Mouse (Mus musculus) CH12.LX (cell line): ENCODE data around the gene Rbbp5. TPM values are rescaled to one million over a fixed set of nuclear protein-coding genes. Genes with fewer than 3 reads are reported as not detected.

Experiments
- DNase-seq: peaks from one replicate; pipeline ENCODE4 v3.0.0-alpha.2; 2013; ENCODE audit errors: extremely low read depth
- H3K27ac ChIP-seq: 2 replicates; pipeline ENCODE4 v1.5.1; 2012; ENCODE audit warnings: low read depth, mild to moderate bottlenecking, control low read depth, moderate library complexity; ENCODE audit not compliant: insufficient read depth
- H3K27me3 ChIP-seq: replicated peaks from 2 replicates; pipeline ENCODE3; 2012; ENCODE audit warnings: inconsistent platforms
- H3K36me3 ChIP-seq, 2 experiments: replicated peaks in 1 of 2; 2 replicates each; pipeline versions ENCODE3 to v1.6.1; 2012; ENCODE audit warnings: inconsistent platforms in 1 of 2, low read length in 1 of 2, mild to moderate bottlenecking in 1 of 2, mixed read lengths in 1 of 2, moderate library complexity in 1 of 2; ENCODE audit not compliant: control insufficient read depth in 1 of 2, insufficient read depth in 1 of 2
- H3K4me1 ChIP-seq, 2 experiments: 2 replicates each; pipeline ENCODE4 v1.6.1; 2012; ENCODE audit warnings: inconsistent platforms in 1 of 2, moderate library complexity in 1 of 2; ENCODE audit not compliant: insufficient read depth in 2 of 2, control insufficient read depth in 1 of 2
- H3K4me2 ChIP-seq: 2 replicates; pipeline ENCODE4 v1.6.1; 2012; ENCODE audit warnings: low read depth, mild to moderate bottlenecking, control low read depth; ENCODE audit not compliant: poor library complexity, insufficient read depth, severe bottlenecking
- H3K4me3 ChIP-seq, 3 experiments: fragments of 150-350 bp in 1 of 3; sonication (generic) in 1 of 3; replicated peaks in 1 of 3; 2 replicates each; pipeline versions ENCODE3 to v1.5.1; 2011 to 2012; ENCODE audit warnings: low read depth in 2 of 3, low read length in 2 of 3, mild to moderate bottlenecking in 2 of 3, moderate library complexity in 2 of 3, control low read depth in 1 of 3, improper control_type of control experiment in 1 of 3, inconsistent platforms in 1 of 3, mixed read lengths in 1 of 3; ENCODE audit not compliant: poor library complexity in 1 of 3
- H3K79me2 ChIP-seq: replicated peaks from 2 replicates; pipeline ENCODE4 v1.6.1; 2012; ENCODE audit warnings: mild to moderate bottlenecking, moderate library complexity; ENCODE audit not compliant: control insufficient read depth, poor library complexity, insufficient read depth, severe bottlenecking; ENCODE audit errors: extremely low read depth
- H3K9ac ChIP-seq: 2 replicates; pipeline ENCODE4 v1.6.1; 2012; ENCODE audit warnings: low read depth, mild to moderate bottlenecking, control low read depth, moderate library complexity; ENCODE audit not compliant: insufficient read depth
- H3K9me3 ChIP-seq: replicated peaks from 2 replicates; pipeline ENCODE3; 2012; ENCODE audit warnings: low read length, inconsistent platforms, mixed read lengths
- BHLHE40 ChIP-seq: IDR thresholded peaks from 2 replicates; pipeline ENCODE4 v1.6.1; 2011; ENCODE audit warnings: mild to moderate bottlenecking, low read depth, low read length, improper control_type of control experiment
- CHD1 ChIP-seq: IDR thresholded peaks from 2 replicates; pipeline ENCODE4 v1.6.1; 2012; ENCODE audit warnings: low read depth, low read length, improper control_type of control experiment, inconsistent platforms
- CHD2 ChIP-seq: IDR thresholded peaks from 2 replicates; pipeline ENCODE4 v1.6.1; 2011; ENCODE audit warnings: low read length, improper control_type of control experiment
- ELF1 ChIP-seq: IDR thresholded peaks from 2 replicates; pipeline ENCODE4 v1.6.1; 2014; ENCODE audit warnings: low read depth, mild to moderate bottlenecking, inconsistent platforms, low read length, improper control_type of control experiment
- GABPA ChIP-seq: IDR thresholded peaks from 2 replicates; pipeline ENCODE4 v1.6.1; 2012; ENCODE audit warnings: low read depth, low read length, improper control_type of control experiment, inconsistent platforms; ENCODE audit not compliant: insufficient replicate concordance
- HCFC1 ChIP-seq: IDR thresholded peaks from 2 replicates; pipeline ENCODE4 v1.6.1; 2012; ENCODE audit warnings: low read depth, mild to moderate bottlenecking, inconsistent platforms, low read length, improper control_type of control experiment
- IRF4 ChIP-seq: IDR thresholded peaks from 2 replicates; pipeline ENCODE4 v1.6.1; 2014; ENCODE audit warnings: low read depth, mild to moderate bottlenecking, inconsistent platforms, low read length, improper control_type of control experiment
- JUND ChIP-seq: conservative IDR thresholded peaks from 2 replicates; pipeline ENCODE4 v1.6.1; 2011; ENCODE audit warnings: low read depth, low read length, improper control_type of control experiment
- MAZ ChIP-seq: IDR thresholded peaks from 2 replicates; pipeline ENCODE4 v1.6.1; 2012; ENCODE audit warnings: low read depth, mild to moderate bottlenecking, inconsistent platforms, low read length, improper control_type of control experiment, moderate library complexity
- MEF2A ChIP-seq: IDR thresholded peaks from 2 replicates; pipeline ENCODE4 v1.6.1; 2014; ENCODE audit warnings: low read depth, mild to moderate bottlenecking, inconsistent platforms, low read length, improper control_type of control experiment, borderline replicate concordance
- MXI1 ChIP-seq: IDR thresholded peaks from 2 replicates; pipeline ENCODE4 v1.6.1; 2011; ENCODE audit warnings: mild to moderate bottlenecking, low read depth, low read length, improper control_type of control experiment
- MYC ChIP-seq: IDR thresholded peaks from 2 replicates; pipeline ENCODE4 v1.6.1; 2011; ENCODE audit warnings: low read depth, mild to moderate bottlenecking, improper control_type of control experiment, low read length
- NELFE ChIP-seq: IDR thresholded peaks from 2 replicates; pipeline ENCODE4 v1.6.1; 2011; ENCODE audit warnings: low read depth, low read length, improper control_type of control experiment
- NRF1 ChIP-seq: IDR thresholded peaks from 2 replicates; pipeline ENCODE4 v1.6.1; 2014; ENCODE audit warnings: low read depth, mild to moderate bottlenecking, inconsistent platforms, low read length, improper control_type of control experiment, moderate library complexity
- POLR2A ChIP-seq: IDR thresholded peaks from 2 replicates; pipeline ENCODE4 v1.6.1; 2011; ENCODE audit warnings: low read depth, mild to moderate bottlenecking, improper control_type of control experiment, low read length
- POLR2AphosphoS2 ChIP-seq: IDR thresholded peaks from 2 replicates; pipeline ENCODE4 v1.6.1; 2011; ENCODE audit warnings: low read depth, low read length, improper control_type of control experiment
- RAD21 ChIP-seq: IDR thresholded peaks from 2 replicates; pipeline ENCODE4 v1.6.1; 2011; ENCODE audit warnings: low read depth, mild to moderate bottlenecking, low read length, improper control_type of control experiment, moderate library complexity
- RCOR1 ChIP-seq: conservative IDR thresholded peaks from 2 replicates; pipeline ENCODE4 v1.6.1; 2012; ENCODE audit warnings: low read depth, mild to moderate bottlenecking, inconsistent platforms, low read length, improper control_type of control experiment
- SIN3A ChIP-seq: IDR thresholded peaks from 2 replicates; pipeline ENCODE4 v1.6.1; 2012; ENCODE audit warnings: low read length, improper control_type of control experiment, inconsistent platforms
- SMC3 ChIP-seq: IDR thresholded peaks from 2 replicates; pipeline ENCODE4 v1.6.1; 2011; ENCODE audit warnings: low read depth, low read length, improper control_type of control experiment
- TBP ChIP-seq: conservative IDR thresholded peaks from 2 replicates; pipeline ENCODE4 v1.6.1; 2011; ENCODE audit warnings: low read depth, low read length, improper control_type of control experiment
- TCF12 ChIP-seq: IDR thresholded peaks from 2 replicates; pipeline ENCODE4 v1.6.1; 2014; ENCODE audit warnings: low read depth, mild to moderate bottlenecking, inconsistent platforms, low read length, improper control_type of control experiment
- USF1 ChIP-seq: IDR thresholded peaks from 2 replicates; pipeline ENCODE4 v1.6.1; 2014; ENCODE audit warnings: low read depth, mild to moderate bottlenecking, inconsistent platforms, low read length, improper control_type of control experiment
- USF2 ChIP-seq: conservative IDR thresholded peaks from 2 replicates; pipeline ENCODE4 v1.6.1; 2011; ENCODE audit warnings: low read depth, low read length, improper control_type of control experiment
- ZKSCAN1 ChIP-seq: IDR thresholded peaks from 2 replicates; pipeline ENCODE4 v1.6.1; 2012; ENCODE audit warnings: low read depth, inconsistent platforms, low read length, improper control_type of control experiment, borderline replicate concordance
- ZMIZ1 ChIP-seq: IDR thresholded peaks from 2 replicates; pipeline ENCODE4 v1.6.1; 2012; ENCODE audit warnings: low read depth, mild to moderate bottlenecking, inconsistent platforms, low read length, improper control_type of control experiment
- ZNF384 ChIP-seq: IDR thresholded peaks from 2 replicates; pipeline ENCODE4 v1.6.1; 2012; ENCODE audit warnings: low read depth, low read length, improper control_type of control experiment, inconsistent platforms
- dilution Hi-C: fragments of 300-500 bp; cut with MboI; formaldehyde crosslinking; loops from 2 replicates; pipeline ENCODE4 v1.14.3; 2020; ENCODE audit warnings: low sequenced_read_pairs; ENCODE audit not compliant: extremely low pct_unique_long_range_greater_than_20kb, extremely low pct_ligation_motif_present
- in situ Hi-C: fragments of 300-500 bp; cut with MboI; formaldehyde crosslinking; loops from 3 replicates; pipeline ENCODE4 v1.14.3; 2019; ENCODE audit warnings: low sequenced_read_pairs, low pct_ligation_motif_present, low pct_unique_long_range_greater_than_20kb, mixed read lengths
- polyA plus RNA-seq: library from polyadenylated mRNA; unstranded; fragments of >175 nt; gene quantifications from 2 replicates; pipeline ENCODE4 v1.2.1, GENCODE M21; 2012; ENCODE audit warnings: low read depth; ENCODE audit not compliant: insufficient read length
- total RNA-seq, 2 experiments: library from RNA; depleted of rRNA; stranded (reverse); fragments of 300-350 nt in 1 of 2; fragments of >200 nt in 1 of 2; gene quantifications; 2 replicates each; pipeline ENCODE4 v1.2.3; 2012 to 2014

The Rbbp5 gene
- total and polyA plus RNA-seq, 3 experiments = 36.9 to 52.5 (median 50.3) TPM

- dilution Hi-C loops (no loop called here), in situ Hi-C loops (no loop called here)
- Histone ChIP-seq H3K4me1 (peaks cover 10 to 28% of the 10 kb centered on the region in 2 experiments), H3K4me2 (no peak overlapping the region), H3K9ac (no peak overlapping the region), H3K9me3 (no peaks in the 10 kb centered on the region), H3K79me2 (no peaks in the 10 kb centered on the region), H3K36me3 (no peaks in the 10 kb centered on the region), H3K4me3 (no peak overlapping the region), H3K27me3 (peaks cover 77% of the 10 kb centered on the region), H3K27ac (no peak overlapping the region)
- no peak for TF ChIP-seq POLR2AphosphoS2
- no peak for TF ChIP-seq MAZ
- no peak for TF ChIP-seq JUND
- no peak for TF ChIP-seq ZMIZ1
- no peak for TF ChIP-seq NRF1
- no peak for TF ChIP-seq MEF2A
- TF ChIP-seq CHD2 = no peak
- TF ChIP-seq CHD1 = no peak
- TF ChIP-seq ZKSCAN1 = no peak
- TF ChIP-seq RAD21 = no peak
- TF ChIP-seq USF2 = no peak
- TF ChIP-seq POLR2A = no peak
- no peak for TF ChIP-seq NELFE
- TF ChIP-seq BHLHE40 = no peak
- no peak for TF ChIP-seq MXI1
- DNase-seq = no peak
These were observed 63.5 kb downstream of the Rbbp5 start for GRCm38 (mm10) chr1:132540701-132541100.

- no peak overlapping the region for H3K4me3 ChIP-seq
- 0 out of 2 replicates have a peak overlapping the region, but pooled peaks have one; percentile 9 for H3K4me2 ChIP-seq
- peaks cover 10 to 25% of the 10 kb centered on the region in 2 experiments for H3K4me1 ChIP-seq
- no peaks in the 10 kb centered on the region for H3K79me2 ChIP-seq
- H3K27ac ChIP-seq = no peak overlapping the region
- peak; percentile 49 for DNase-seq
- no peaks in the 10 kb centered on the region for H3K9me3 ChIP-seq
- no peak for TF ChIP-seq ZNF384
- TF ChIP-seq MAZ = no peak
- no peak for TF ChIP-seq TCF12
- TF ChIP-seq SIN3A = 0 out of 2 replicates have a peak, but pooled peaks have one; percentile 41
- no peak for TF ChIP-seq NRF1
- no peak for TF ChIP-seq SMC3
- TF ChIP-seq HCFC1 = no peak
- 0 out of 2 replicates have a peak, but pooled peaks have one; percentile 19 for TF ChIP-seq ELF1
- peak; percentile 52; the same call in 1 of the 2 replicates for TF ChIP-seq IRF4
- TF ChIP-seq RCOR1 = no peak
- TF ChIP-seq USF1 = no peak
- TF ChIP-seq NELFE = no peak
- TF ChIP-seq MXI1 = no peak
- TF ChIP-seq TBP = no peak
- no peak for TF ChIP-seq GABPA
- no peak for TF ChIP-seq USF2
- TF ChIP-seq MYC = no peak
- TF ChIP-seq CHD2 = no peak
- TF ChIP-seq, all 38 proteins: peak for 3
- H3K9ac ChIP-seq = no peak overlapping the region
- dilution Hi-C loops = no loop called here
- H3K27me3 ChIP-seq = peaks cover 79% of the 10 kb centered on the region
- in situ Hi-C loops = no loop called here
- H3K36me3 ChIP-seq = no peaks in the 10 kb centered on the region
These were observed 64.1 kb downstream of the Rbbp5 start for GRCm38 (mm10) chr1:132541171-132541823.
